Mouse (Mus musculus) G1E-ER4 (cell line): ENCODE data around the gene Mea1. TPM values are rescaled to one million over a fixed set of nuclear protein-coding genes. Genes with fewer than 3 reads are reported as not detected.

Experiments
- GATA1 ChIP-seq: IDR thresholded peaks from one replicate; pipeline ENCODE4 v1.8.0; 2012; ENCODE audit warnings: low read length, inconsistent platforms
- polyA plus RNA-seq: library from polyadenylated mRNA; stranded (reverse); fragments of >175 nt; gene quantifications from 2 replicates; pipeline ENCODE4 v1.2.3, GENCODE M21; 2012

The Mea1 gene
- polyA plus RNA-seq, 1 experiment: 119 TPM

GRCm38 (mm10) chr17:46710959-46711597, 32.5 kb downstream of the Mea1 start, which contains the start of gene Pex6:
Pex6 (plus strand) TSS chr17:46711463.
- TF ChIP-seq GATA1: no peak

- TF ChIP-seq GATA1: no peak
These were observed 33.1 kb downstream of the Mea1 start for GRCm38 (mm10) chr17:46711612-46712271.

- no peak for TF ChIP-seq GATA1
These were observed 33.8 kb downstream of the Mea1 start for GRCm38 (mm10) chr17:46712442-46712841.

DNA sequence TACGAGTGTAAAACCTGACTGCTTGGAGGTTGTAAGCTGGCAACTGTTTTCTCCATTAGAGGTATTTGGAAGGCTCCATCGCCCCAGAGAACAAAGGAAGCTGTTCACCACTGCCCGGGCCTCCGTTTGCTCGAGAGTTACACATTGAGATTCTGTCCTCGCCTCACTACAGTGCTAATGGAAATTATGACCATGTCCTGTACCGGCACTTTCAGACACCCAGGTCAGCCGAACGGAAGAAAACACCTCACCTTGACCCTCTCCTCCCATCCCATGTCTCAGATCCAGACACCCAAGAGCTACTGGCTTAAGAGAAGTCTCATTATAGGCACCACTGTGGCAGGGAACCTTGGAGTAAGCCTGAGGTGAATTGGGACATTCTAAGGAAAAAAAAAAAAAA, 35.3 kb downstream of the Mea1 start:
- no peak for TF ChIP-seq GATA1

DNA sequence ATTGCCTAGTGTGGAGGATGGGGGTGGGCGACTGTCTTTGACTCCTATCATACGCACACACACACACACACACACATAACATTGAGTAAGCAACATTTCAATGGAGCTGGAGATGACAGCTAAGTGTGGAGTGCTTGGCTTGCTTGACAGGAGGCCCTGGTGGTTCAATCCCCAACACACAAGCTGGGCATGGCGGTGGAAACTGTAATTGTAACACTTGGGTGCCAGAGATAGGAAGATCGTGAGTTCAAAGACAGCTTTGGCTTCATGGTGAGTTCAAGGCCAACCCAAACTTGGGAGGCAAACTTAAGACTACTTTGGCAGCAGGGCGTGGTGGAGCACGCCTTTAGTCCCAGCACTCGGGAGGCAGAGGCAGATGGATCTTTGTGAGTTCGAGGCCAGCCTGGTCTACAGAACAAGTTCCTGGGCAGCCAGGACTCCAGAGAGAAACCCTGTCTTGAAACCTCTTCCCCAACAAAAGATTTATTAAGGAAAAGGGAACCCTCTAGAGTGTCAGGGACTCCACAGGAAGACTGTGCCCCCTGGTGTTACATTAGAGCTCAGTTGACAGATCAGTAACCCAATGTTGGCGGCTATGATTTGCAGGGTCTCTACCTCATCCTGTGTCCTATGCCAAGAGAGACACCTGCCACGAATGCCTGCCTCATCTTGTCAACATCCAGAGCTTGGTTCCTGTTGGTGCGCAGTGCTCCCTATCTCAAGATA, 36.3 kb downstream of the Mea1 start:
- no peak for TF ChIP-seq GATA1

GRCm38 (mm10) chr17:46721077-46721476, 42.5 kb downstream of the Mea1 start:
- no peak for TF ChIP-seq GATA1

DNA sequence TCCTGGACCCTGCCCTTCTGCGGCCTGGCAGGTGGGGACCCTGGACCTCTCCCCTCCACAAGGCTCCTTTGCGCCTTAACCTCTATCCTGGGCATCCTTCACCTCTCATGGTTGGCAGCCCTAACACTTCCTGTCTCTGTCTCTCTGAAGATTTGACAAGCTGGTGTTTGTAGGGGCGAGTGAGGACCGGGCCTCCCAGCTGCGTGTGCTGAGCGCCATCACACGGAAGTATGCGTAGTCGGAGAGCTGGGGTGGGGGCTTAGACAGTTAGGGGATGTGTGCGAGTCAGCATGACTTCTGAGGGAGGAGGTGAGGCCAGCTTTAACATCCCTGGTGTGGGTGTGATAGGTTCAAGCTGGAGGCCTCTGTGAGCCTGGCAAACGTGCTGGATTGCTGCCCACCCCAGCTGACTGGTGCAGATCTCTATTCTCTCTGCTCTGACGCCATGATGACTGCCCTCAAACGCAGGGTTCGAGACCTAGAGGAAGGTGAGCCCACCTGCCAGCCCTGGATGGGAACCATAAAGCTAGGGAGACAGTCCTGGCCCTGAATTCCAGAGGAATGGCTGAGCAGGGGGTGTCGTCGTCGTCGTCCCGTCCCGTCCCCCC, 46.0 kb downstream of the Mea1 start:
- TF ChIP-seq GATA1: no peak

GRCm38 (mm10) chr17:46725273-46725672, 46.7 kb downstream of the Mea1 start:
- no peak for TF ChIP-seq GATA1

DNA sequence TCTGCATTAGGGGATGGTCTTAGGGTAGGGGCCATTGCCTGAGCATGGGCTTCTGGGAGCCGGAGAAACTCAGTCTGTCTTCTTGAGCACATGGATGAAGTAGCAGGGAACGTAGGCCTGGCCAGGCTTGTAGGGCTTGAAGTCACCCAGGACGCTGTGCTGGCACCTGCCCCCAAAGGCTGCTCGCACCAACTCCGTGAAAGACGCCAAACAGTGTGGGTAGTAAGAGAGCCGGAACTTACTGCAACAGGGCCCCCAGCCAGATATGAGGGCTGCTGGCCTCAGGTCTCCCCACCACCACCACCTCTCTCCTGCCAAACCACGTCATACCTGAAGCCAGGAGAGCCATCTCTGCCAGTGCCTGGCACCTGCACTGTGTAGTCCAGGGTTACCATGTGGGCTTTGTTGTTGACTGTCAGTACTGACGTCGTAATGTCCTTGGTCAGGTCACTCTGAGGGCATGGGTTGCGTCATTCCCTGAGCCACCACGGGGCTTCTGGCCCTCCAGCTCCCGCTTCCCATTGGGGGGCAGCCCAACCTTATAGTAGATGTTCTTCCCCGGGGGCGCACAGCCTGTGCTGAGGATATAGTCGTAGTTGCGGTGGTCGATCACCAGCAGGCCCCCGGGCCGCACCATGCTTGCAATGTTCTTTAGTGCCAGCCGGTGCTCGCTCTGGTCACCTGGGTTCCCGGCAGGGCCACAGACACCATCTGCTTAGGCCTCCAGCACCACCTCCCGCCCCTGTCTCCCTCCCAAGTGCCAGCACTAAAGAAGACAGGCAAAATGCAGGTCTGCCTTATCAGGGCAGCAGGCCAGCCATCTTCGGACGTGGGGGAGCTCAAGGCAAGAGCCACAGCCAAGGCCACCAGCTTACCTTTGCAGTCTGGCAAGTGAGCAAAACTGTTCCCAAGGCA, 47.4 kb downstream of the Mea1 start:
- TF ChIP-seq GATA1: no peak

GRCm38 (mm10) chr17:46727271-46727670, 48.7 kb downstream of the Mea1 start:
- TF ChIP-seq GATA1: no peak

GRCm38 (mm10) chr17:46728021-46728420, 49.4 kb downstream of the Mea1 start:
- no peak for TF ChIP-seq GATA1

- TF ChIP-seq GATA1: no peak
These were observed 49.9 kb downstream of the Mea1 start for GRCm38 (mm10) chr17:46728496-46728895.

DNA sequence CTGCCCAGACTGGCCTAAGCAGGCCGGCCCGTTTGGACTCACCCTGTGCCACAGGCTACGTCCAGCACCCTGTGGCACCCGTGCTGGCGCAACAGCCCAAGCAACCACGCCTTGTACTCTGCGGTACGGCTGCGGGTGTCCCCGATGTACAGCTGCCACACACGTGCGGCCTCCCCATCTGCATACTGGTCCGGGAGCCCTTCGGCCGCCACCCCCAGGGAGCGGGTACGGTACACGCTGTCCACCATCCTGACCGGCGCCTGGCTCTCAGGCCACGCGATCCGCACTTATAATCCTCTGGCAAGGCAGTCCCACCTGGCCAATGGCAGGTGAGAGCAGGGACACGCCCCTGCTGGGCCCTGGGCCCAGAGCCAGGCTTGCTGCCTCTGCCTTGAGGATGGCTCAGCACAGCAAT, 50.3 kb downstream of the Mea1 start, which contains the start of gene Gnmt:
TSS of gene Gnmt (minus strand) at position 265 of the 415 bp plus-strand sequence.
- no peak for TF ChIP-seq GATA1

Other genes starting within 250 kb of the Mea1 start
- not detected in 2 replicates for gene Crip3, start 249.9 kb upstream of the Mea1 start, polyA plus RNA-seq
- gene Slc22a7, start 240.3 kb upstream of the Mea1 start, polyA plus RNA-seq: not detected in 2 replicates
- not detected in 2 replicates for gene Ttbk1, start 191.1 kb upstream of the Mea1 start, polyA plus RNA-seq
- 45.3 and 54.4 TPM in 2 replicates for gene Dnph1, start 182.1 kb upstream of the Mea1 start, polyA plus RNA-seq
- 0.48 and 0.79 TPM in 2 replicates for gene Cul9, start 132.4 kb upstream of the Mea1 start, polyA plus RNA-seq
- 142 and 147 TPM in 2 replicates for gene Srf, start 122.6 kb upstream of the Mea1 start, polyA plus RNA-seq
- not detected in 2 replicates for gene Ptk7, start 49.3 kb upstream of the Mea1 start, polyA plus RNA-seq
- 6.4 and 7.8 TPM in 2 replicates for gene Klc4, start 32.8 kb upstream of the Mea1 start, polyA plus RNA-seq
- gene Mrpl2, start 32.6 kb upstream of the Mea1 start, polyA plus RNA-seq: 790 and 1,047 TPM in 2 replicates
- 94.6 and 117 TPM in 2 replicates for gene Cul7, start 28.5 kb upstream of the Mea1 start, polyA plus RNA-seq
- 38.5 and 49.7 TPM in 2 replicates for gene Rrp36, start 4.4 kb upstream of the Mea1 start, polyA plus RNA-seq
- 255 and 339 TPM in 2 replicates for gene Klhdc3, start 2.1 kb downstream of the Mea1 start, polyA plus RNA-seq
- 94.1 and 94.3 TPM in 2 replicates for gene Ppp2r5d, start 26.3 kb downstream of the Mea1 start, polyA plus RNA-seq
- 39.0 and 43.4 TPM in 2 replicates for gene Pex6, start 32.7 kb downstream of the Mea1 start, polyA plus RNA-seq
- 0.16 and 0.37 TPM in 2 replicates for gene Gnmt, start 50.4 kb downstream of the Mea1 start, polyA plus RNA-seq
- gene Cnpy3, start 73.4 kb downstream of the Mea1 start, polyA plus RNA-seq: 72.4 and 81.9 TPM in 2 replicates
- gene Ptcra, start 84.9 kb downstream of the Mea1 start, polyA plus RNA-seq: not detected in 2 replicates
- gene 2310039H08Rik, start 93.8 kb downstream of the Mea1 start, polyA plus RNA-seq: 144 and 204 TPM in 2 replicates
- gene Rpl7l1, start 103.9 kb downstream of the Mea1 start, polyA plus RNA-seq: 6.3 and 11.6 TPM in 2 replicates
- gene Bicral, start 179.7 kb downstream of the Mea1 start, polyA plus RNA-seq: 8.4 and 9.8 TPM in 2 replicates
- gene Tbcc, start 211.9 kb downstream of the Mea1 start, polyA plus RNA-seq: 33.2 and 44.9 TPM in 2 replicates
- gene Prph2, start 231.7 kb downstream of the Mea1 start, polyA plus RNA-seq: not detected in 2 replicates